Comparison of ENCODE assay signal across 8 mouse cellular contexts in the genomic region with DNA sequence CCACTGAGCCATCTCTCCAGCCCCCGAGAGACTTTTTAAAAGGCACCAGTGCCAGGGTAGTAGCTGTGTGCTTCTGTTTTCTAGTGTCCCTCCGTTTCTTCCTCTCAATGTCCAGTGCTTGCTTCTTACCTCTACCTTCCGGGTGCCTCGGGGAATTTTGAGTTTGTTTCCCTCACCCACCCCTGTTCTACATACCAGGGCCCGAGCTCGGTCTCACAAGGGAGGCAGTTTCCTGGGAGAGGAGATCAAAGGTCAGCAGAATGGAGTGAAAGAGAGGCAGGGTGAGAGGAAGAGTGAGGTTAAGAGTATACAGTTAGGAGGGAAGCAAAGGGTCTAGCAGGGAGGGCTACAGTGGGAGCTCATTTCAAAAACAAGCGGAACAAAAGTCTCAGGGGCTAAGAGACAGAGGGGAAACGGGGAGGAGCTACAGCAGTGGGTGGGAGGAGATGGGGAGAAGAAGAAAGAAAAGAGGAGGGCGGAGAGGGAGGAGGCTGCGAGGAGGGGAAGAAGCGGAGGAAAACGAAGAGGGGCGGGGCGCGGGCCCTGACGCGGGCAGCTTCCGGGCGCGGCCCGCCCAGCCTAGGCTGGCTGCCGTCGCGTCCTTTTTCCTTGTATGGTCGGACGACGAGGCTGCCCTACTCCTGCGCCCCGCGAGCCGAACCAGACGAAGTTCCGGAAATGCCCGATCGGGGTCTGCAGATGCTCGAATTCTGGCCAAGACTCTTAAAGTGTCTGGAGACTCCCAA. TPM values are rescaled to one million over a fixed set of nuclear protein-coding genes. Genes with fewer than 3 reads are reported as not detected.
DNase-seq lines count a peak whose midpoint lies in the region; ATAC-seq and TF ChIP-seq lines count a peak whose summit lies in the region.

No protein-coding gene starts in this region.

- peak; percentile 39 for ATAC-seq in embryonic facial prominence, embryonic 13.5 days (ENCODE audit: insufficient number of reproducible peaks, insufficient read depth, low FRiP score, low TSS enrichment, low read depth)
- peak; percentile 58 for ATAC-seq in liver, embryonic 12.5 days

- peaks cover 38% of the 10 kb centered on the region for H3K79me2 ChIP-seq in myocyte (ENCODE audit: control insufficient read depth, insufficient read depth)

- peak overlapping the region; percentile 45 for H3K4me3 ChIP-seq in embryonic facial prominence, embryonic 13.5 days
- peak overlapping the region; percentile 69 for H3K4me3 ChIP-seq in liver, embryonic 12.5 days
- peak overlapping the region; percentile 96 for H3K4me3 ChIP-seq in myocyte

- peaks cover 53% of the 10 kb centered on the region for H3K4me1 ChIP-seq in embryonic facial prominence, embryonic 13.5 days
- peaks cover 88% of the 10 kb centered on the region for H3K4me1 ChIP-seq in liver, embryonic 12.5 days

- H3K36me3 ChIP-seq in embryonic facial prominence, embryonic 13.5 days, result peaks cover 13% of the 10 kb centered on the region
- H3K36me3 ChIP-seq in liver, embryonic 12.5 days, result peaks cover 9% of the 10 kb centered on the region
- H3K36me3 ChIP-seq in myocyte (ENCODE audit: control insufficient read depth, insufficient read depth), result no peaks in the 10 kb centered on the region
- peaks cover 19% of the 10 kb centered on the region for H3K36me3 ChIP-seq in splenic B cell, adult 2 months (ENCODE audit: control insufficient read depth, insufficient read depth, low read length, poor library complexity, severe bottlenecking)

- H3ac ChIP-seq in myocyte (ENCODE audit: control insufficient read depth, insufficient read length), result no peak overlapping the region

- H3K27me3 ChIP-seq in embryonic facial prominence, embryonic 13.5 days, result no peaks in the 10 kb centered on the region
- H3K27me3 ChIP-seq in liver, embryonic 12.5 days (replicated peaks), result peaks cover 10% of the 10 kb centered on the region
- no peaks in the 10 kb centered on the region for H3K27me3 ChIP-seq in myocyte (ENCODE audit: control insufficient read depth, insufficient read depth, insufficient read length)
- H3K27me3 ChIP-seq in splenic B cell, adult 2 months (ENCODE audit: control insufficient read depth, insufficient read depth, low read length, poor library complexity, severe bottlenecking), result no peaks in the 10 kb centered on the region

- peak; percentile 93 to 94 for DNase-seq in B cell, adult 2 months
- DNase-seq in adrenal gland, postnatal 25 days, result peak; percentile 90
- DNase-seq in heart, adult 9 months (ENCODE audit: low spot score in 2 of 2), result peak; percentile 94
- peak; percentile 93 for DNase-seq in kidney, adult 9 months
- peak; percentile 96 for DNase-seq in splenic B cell, adult 2 months (ENCODE audit: low read depth, low spot score)

- peak overlapping the region; percentile 95 for H3K4me2 ChIP-seq in embryonic facial prominence, embryonic 13.5 days
- H3K4me2 ChIP-seq in liver, embryonic 12.5 days, result peak overlapping the region; percentile 92
- H3K4me2 ChIP-seq in myocyte (ENCODE audit: low read depth), result peak overlapping the region; percentile 100

- WGBS in embryonic facial prominence, embryonic 13.5 days, result under 1% methylated on average over 36 of the region's 36 CpGs
- WGBS in liver, embryonic 12.5 days (ENCODE audit: insufficient replicate concordance), result 2% methylated on average over 36 of the region's 36 CpGs

- peak overlapping the region; percentile 98 for H3K27ac ChIP-seq in embryonic facial prominence, embryonic 13.5 days
- peak overlapping the region; percentile 95 for H3K27ac ChIP-seq in liver, embryonic 12.5 days

- TF ChIP-seq POLR2A in myocyte (IDR thresholded peaks at IDR 0.05; ENCODE audit: insufficient read length, low read depth), result peak; percentile 76

- H3K9me3 ChIP-seq in embryonic facial prominence, embryonic 13.5 days, result no peaks in the 10 kb centered on the region
- no peaks in the 10 kb centered on the region for H3K9me3 ChIP-seq in liver, embryonic 12.5 days (replicated peaks)

- H3K9ac ChIP-seq in embryonic facial prominence, embryonic 13.5 days, result peak overlapping the region; percentile 80
- peak overlapping the region; percentile 71 for H3K9ac ChIP-seq in liver, embryonic 12.5 days

TF ChIP-seq in myocyte, 11 proteins besides CTCF, POLR2A, EP300 and RAD21:
- no peak for TF ChIP-seq MYOD1 (IDR thresholded peaks at IDR 0.05; ENCODE audit: control insufficient read depth in 1 of 3, insufficient read length in 2 of 3, low read depth in 2 of 3)
- TF ChIP-seq SRF (IDR thresholded peaks at IDR 0.05; ENCODE audit: control insufficient read depth, insufficient read length, low read depth), result peak; percentile 89
- TF ChIP-seq POLR2AphosphoS2 (IDR thresholded peaks at IDR 0.05; ENCODE audit: insufficient read length, low read depth), result peak; percentile 79

RNA-seq across cellular contexts. Expression of a gene that starts 3.0 kb away (rescaled TPM):
- total RNA-seq in adrenal gland, postnatal 25 days (2021), result 25.1 and 27.0 TPM in 2 replicates
- polyA plus RNA-seq in embryonic facial prominence, embryonic 13.5 days (2015; fragmentation: Nextera tagmentation; extraction: Ambion mirVana), result 102 and 109 TPM in 2 replicates
- 13.7 and 14.4 TPM in 2 replicates for polyA plus RNA-seq in liver, embryonic 12.5 days (2016; fragmentation: Nextera tagmentation; extraction: Ambion mirVana)
- polyA plus RNA-seq in myocyte (2012; fragmentation: generic; extraction: Trizol), result 15.8 TPM

RNA-seq across cellular contexts. Expression of a gene that starts 4.7 kb away (rescaled TPM):
- total RNA-seq in adrenal gland, postnatal 25 days (2021), result 14.8 and 16.1 TPM in 2 replicates
- 9.7 and 11.0 TPM in 2 replicates for polyA plus RNA-seq in embryonic facial prominence, embryonic 13.5 days (2015; fragmentation: Nextera tagmentation; extraction: Ambion mirVana)
- polyA plus RNA-seq in liver, embryonic 12.5 days (2016; fragmentation: Nextera tagmentation; extraction: Ambion mirVana), result 7.4 and 7.5 TPM in 2 replicates
- polyA plus RNA-seq in myocyte (2012; fragmentation: generic; extraction: Trizol), result 7.5 TPM

RNA-seq across cellular contexts. Expression of a gene that starts 17.2 kb away (rescaled TPM):
- 31.3 and 34.4 TPM in 2 replicates for total RNA-seq in adrenal gland, postnatal 25 days (2021)
- polyA plus RNA-seq in embryonic facial prominence, embryonic 13.5 days (2015; fragmentation: Nextera tagmentation; extraction: Ambion mirVana), result 40.5 and 53.5 TPM in 2 replicates
- 35.1 and 36.8 TPM in 2 replicates for polyA plus RNA-seq in liver, embryonic 12.5 days (2016; fragmentation: Nextera tagmentation; extraction: Ambion mirVana)
- 34.2 TPM for polyA plus RNA-seq in myocyte (2012; fragmentation: generic; extraction: Trizol)

RNA-seq across cellular contexts. Expression of a gene that starts 17.4 kb away (rescaled TPM):
- total RNA-seq in adrenal gland, postnatal 25 days (2021), result 80.7 and 92.7 TPM in 2 replicates
- 80.5 and 89.6 TPM in 2 replicates for polyA plus RNA-seq in embryonic facial prominence, embryonic 13.5 days (2015; fragmentation: Nextera tagmentation; extraction: Ambion mirVana)
- polyA plus RNA-seq in liver, embryonic 12.5 days (2016; fragmentation: Nextera tagmentation; extraction: Ambion mirVana), result 36.5 and 42.4 TPM in 2 replicates
- 34.3 TPM for polyA plus RNA-seq in myocyte (2012; fragmentation: generic; extraction: Trizol)

RNA-seq across cellular contexts. Expression of a gene that starts 24.9 kb away (rescaled TPM):
- total RNA-seq in adrenal gland, postnatal 25 days (2021), result 820 and 1,029 TPM in 2 replicates
- 1,032 and 1,091 TPM in 2 replicates for polyA plus RNA-seq in embryonic facial prominence, embryonic 13.5 days (2015; fragmentation: Nextera tagmentation; extraction: Ambion mirVana)
- polyA plus RNA-seq in liver, embryonic 12.5 days (2016; fragmentation: Nextera tagmentation; extraction: Ambion mirVana), result 986 and 994 TPM in 2 replicates
- polyA plus RNA-seq in myocyte (2012; fragmentation: generic; extraction: Trizol), result 4,542 TPM

Comparison
In these comparisons a context has a peak if more than half of its experiments do, and no peak if none do; other contexts are left out.
1. Peak in every context shown above with its lines: DNase-seq, ATAC-seq, H3K4me3 ChIP-seq and H3K27ac ChIP-seq.
2. H3K4me3 ChIP-seq: peak in every context shown above with its lines; median percentile 96 in myocyte; 69 in liver, embryonic 12.5 days; 45 in embryonic facial prominence, embryonic 13.5 days.